Mouse (Mus musculus) ES-E14 (cell line): ENCODE measurements at regions not wholly inside any gene's neighbourhood (a gene's known extent, or its start where the extent isn't known, plus 50 kb on each side); places are given as distances from the start of the nearest gene placed in this dataset.

Experiments used
- DNase-seq: peaks from one replicate; pipeline ENCODE4 v3.0.0-alpha.2; 2013; ENCODE audit warnings: low read depth, low spot score
- H3K27ac ChIP-seq: 2 replicates; pipeline ENCODE4 v1.5.1; 2012; ENCODE audit warnings: low read depth, mild to moderate bottlenecking, low read length, moderate library complexity, mixed read lengths; ENCODE audit not compliant: poor library complexity, insufficient read depth, severe bottlenecking
- H3K36me3 ChIP-seq: 2 replicates; pipeline ENCODE4 v1.6.1; 2012; ENCODE audit warnings: mild to moderate bottlenecking, low read length, moderate library complexity, mixed read lengths; ENCODE audit not compliant: control insufficient read depth, poor library complexity, insufficient read depth, severe bottlenecking
- H3K4me1 ChIP-seq, 2 experiments: fragments of 150-350 bp in 1 of 2; sonication (generic) in 1 of 2; 2 replicates each; pipeline ENCODE4 v1.6.1; 2012; ENCODE audit warnings: low read length in 2 of 2, mild to moderate bottlenecking in 1 of 2, mixed read lengths in 1 of 2; ENCODE audit not compliant: control insufficient read depth in 2 of 2, insufficient read depth in 2 of 2, poor library complexity in 1 of 2
- H3K4me3 ChIP-seq, 2 experiments: fragments of 150-350 bp in 1 of 2; sonication (generic) in 1 of 2; 2 replicates each; pipeline ENCODE4 v1.5.1; 2012; ENCODE audit warnings: low read length in 2 of 2, low read depth in 1 of 2, mild to moderate bottlenecking in 1 of 2, mixed read lengths in 1 of 2; ENCODE audit not compliant: insufficient read depth in 1 of 2, poor library complexity in 1 of 2, severe bottlenecking in 1 of 2
- H3K9ac ChIP-seq: 2 replicates; pipeline ENCODE4 v1.6.1; 2012; ENCODE audit warnings: low read depth, mild to moderate bottlenecking, low read length, mixed read lengths; ENCODE audit not compliant: poor library complexity, insufficient read depth, severe bottlenecking
- H3K9me3 ChIP-seq: fragments of 150-350 bp; sonication (generic); 2 replicates; pipeline ENCODE4 v1.6.1; 2012; ENCODE audit warnings: low read depth, mild to moderate bottlenecking, low read length; ENCODE audit not compliant: control insufficient read depth, insufficient read depth
- CHD2 ChIP-seq: IDR thresholded peaks from 2 replicates; pipeline ENCODE4 v1.6.1; 2014; ENCODE audit warnings: mild to moderate bottlenecking, low read depth, low read length, inconsistent platforms
- HCFC1 ChIP-seq: IDR thresholded peaks from 2 replicates; pipeline ENCODE4 v1.6.1; 2012; ENCODE audit warnings: low read length, inconsistent platforms, borderline replicate concordance; ENCODE audit not compliant: insufficient read depth
- MAFK ChIP-seq: IDR thresholded peaks from 2 replicates; pipeline ENCODE4 v1.6.1; 2014; ENCODE audit warnings: mild to moderate bottlenecking, low read depth, low read length, inconsistent platforms; ENCODE audit not compliant: insufficient read depth
- ZC3H11A ChIP-seq: IDR thresholded peaks from 2 replicates; pipeline ENCODE4 v1.6.1; 2012; ENCODE audit warnings: low read depth, mild to moderate bottlenecking, inconsistent platforms, low read length, borderline replicate concordance
- ZNF384 ChIP-seq: IDR thresholded peaks from 2 replicates; pipeline ENCODE4 v1.6.1; 2012; ENCODE audit warnings: low read depth, low read length, inconsistent platforms
- in situ Hi-C, 2 experiments: fragments of 600-800 bp; cut with MboI; formaldehyde crosslinking; loops; one replicate each; pipeline ENCODE4 v1.15.1; 2025; ENCODE audit warnings: low sequenced_read_pairs in 2 of 2, inconsistent platforms in 1 of 2; ENCODE audit not compliant: unreplicated experiment in 2 of 2

GRCm38 (mm10) chr1:30259547-30259946, 614.2 kb downstream of the Phf3 start:
- TF ChIP-seq ZNF384 (no peak), ZC3H11A (peak; percentile 74; the same call in 1 of the 2 replicates), HCFC1 (no peak)
- no peaks in the 10 kb centered on the region for H3K4me1 ChIP-seq
- H3K36me3 ChIP-seq = no peaks in the 10 kb centered on the region
- no peaks in the 10 kb centered on the region for H3K9me3 ChIP-seq
- peak; percentile 19 for DNase-seq
- H3K9ac ChIP-seq = no peak overlapping the region
- no peak overlapping the region for H3K27ac ChIP-seq
- H3K4me3 ChIP-seq = no peak overlapping the region
- in situ Hi-C loops = no loop called here

- TF ChIP-seq CHD2 (no peak), ZC3H11A (no peak), ZNF384 (no peak), MAFK (no peak), HCFC1 (no peak)
- no peak overlapping the region for H3K4me3 ChIP-seq
- H3K9ac ChIP-seq = no peak overlapping the region
- no peak for DNase-seq
- H3K9me3 ChIP-seq = no peaks in the 10 kb centered on the region
- H3K27ac ChIP-seq = no peak overlapping the region
- H3K4me1 ChIP-seq = no peaks in the 10 kb centered on the region
- in situ Hi-C loops = no loop called here
- H3K36me3 ChIP-seq = no peaks in the 10 kb centered on the region
Measured at GRCm38 (mm10) chr1:30216764-30217348, 656.9 kb downstream of the Phf3 start.

GRCm38 (mm10) chr1:30204608-30205262, 669.0 kb downstream of the Phf3 start:
- in situ Hi-C loops = no loop called here

GRCm38 (mm10) chr1:30176225-30176624, 697.5 kb downstream of the Phf3 start:
- TF ChIP-seq CHD2 = no peak
- no peak for TF ChIP-seq MAFK
- TF ChIP-seq ZNF384 = no peak
- Histone ChIP-seq H3K4me3 (no peak overlapping the region), H3K9ac (no peak overlapping the region), H3K27ac (no peak overlapping the region), H3K4me1 (no peaks in the 10 kb centered on the region), H3K36me3 (no peaks in the 10 kb centered on the region), H3K9me3 (no peaks in the 10 kb centered on the region)
- DNase-seq = no peak
- in situ Hi-C loops = no loop called here

More at GRCm38 (mm10) chr1:30204608-30205262, 669.0 kb downstream of the Phf3 start:
- no peaks in the 10 kb centered on the region for H3K9me3 ChIP-seq
- DNase-seq = no peak
- no peaks in the 10 kb centered on the region for H3K4me1 ChIP-seq
- no peak overlapping the region for H3K9ac ChIP-seq
- H3K27ac ChIP-seq = no peak overlapping the region
- TF ChIP-seq CHD2 (no peak), HCFC1 (no peak), ZC3H11A (no peak), ZNF384 (no peak)
- no peaks in the 10 kb centered on the region for H3K36me3 ChIP-seq
- H3K4me3 ChIP-seq = no peak overlapping the region

- TF ChIP-seq CHD2 (no peak), ZNF384 (no peak), HCFC1 (no peak), ZC3H11A (no peak), MAFK (no peak)
- H3K9ac ChIP-seq = no peak overlapping the region
- H3K4me1 ChIP-seq = no peaks in the 10 kb centered on the region
- in situ Hi-C loops = no loop called here
- no peak overlapping the region for H3K27ac ChIP-seq
- no peaks in the 10 kb centered on the region for H3K9me3 ChIP-seq
- no peaks in the 10 kb centered on the region for H3K36me3 ChIP-seq
- DNase-seq = no peak
- no peak overlapping the region for H3K4me3 ChIP-seq
Measured at GRCm38 (mm10) chr1:30144997-30145396, 728.7 kb downstream of the Phf3 start.
